Mouse (Mus musculus): ENCODE data around the gene Dll4. TPM values are rescaled to one million over a fixed set of nuclear protein-coding genes. Genes with fewer than 3 reads are reported as not detected.

Gene Dll4
- polyA plus RNA-seq, 1 experiment = 18.9 TPM

DNA sequence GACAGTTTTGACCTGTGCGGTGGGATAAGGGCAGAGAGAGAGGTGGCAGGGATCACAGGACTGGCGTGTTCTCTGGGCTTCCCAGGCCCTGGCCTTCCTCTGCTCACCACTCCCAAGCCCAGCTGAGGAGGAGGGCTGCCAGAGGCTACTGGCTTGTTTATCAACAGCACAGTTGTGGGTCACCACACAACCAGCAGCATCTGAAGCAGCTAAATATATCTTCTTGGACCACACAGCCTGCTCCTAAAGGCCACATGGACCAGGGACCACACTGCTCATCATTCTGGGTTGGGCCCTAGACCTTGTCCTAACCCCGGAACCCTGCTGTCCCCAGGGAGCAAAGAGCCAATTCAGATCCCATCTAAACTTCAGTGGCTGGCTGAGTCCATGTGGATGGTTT, 39.4 kb downstream of the Dll4 start:
- Histone ChIP-seq H3K27me3 (ENCODE audit: control insufficient read depth, insufficient read depth, low read length) (no peaks in the 10 kb centered on the region), H3K36me3 (ENCODE audit: control insufficient read depth, insufficient read depth, low read length) (no peaks in the 10 kb centered on the region; the same call in 1 of the 2 replicates), H3K4me3 (ENCODE audit: control insufficient read depth, insufficient read depth, low read length) (no peak overlapping the region), H3K4me1 (replicated peaks; ENCODE audit: control insufficient read depth, insufficient read depth, low read length) (no peaks in the 10 kb centered on the region), H3K27ac (ENCODE audit: control insufficient read depth, insufficient read depth, low read length) (no peak overlapping the region)
- DNase-seq = no peak
- WGBS = 98% methylated on average over 3 of the region's 3 CpGs
- no peak for TF ChIP-seq CTCF (IDR thresholded peaks at IDR 0.05; ENCODE audit: borderline replicate concordance, control insufficient read depth, extremely low read depth, insufficient read depth, low read length, poor library complexity)
- TF ChIP-seq POLR2A (IDR thresholded peaks at IDR 0.05; ENCODE audit: control insufficient read depth, extremely low read depth, insufficient read depth, low read length, poor library complexity) = no peak

- peaks cover 14% of the 10 kb centered on the region for H3K36me3 ChIP-seq (ENCODE audit: control insufficient read depth, insufficient read depth, low read length)
- TF ChIP-seq POLR2A (IDR thresholded peaks at IDR 0.05; ENCODE audit: control insufficient read depth, extremely low read depth, insufficient read depth, low read length, poor library complexity) = no peak
- TF ChIP-seq CTCF (IDR thresholded peaks at IDR 0.05; ENCODE audit: borderline replicate concordance, control insufficient read depth, extremely low read depth, insufficient read depth, low read length, poor library complexity) = no peak
- H3K4me1 ChIP-seq (replicated peaks; ENCODE audit: control insufficient read depth, insufficient read depth, low read length) = no peaks in the 10 kb centered on the region
Observed at GRCm38 (mm10) chr2:119367346-119367745, 41.8 kb downstream of the Dll4 start.

DNA sequence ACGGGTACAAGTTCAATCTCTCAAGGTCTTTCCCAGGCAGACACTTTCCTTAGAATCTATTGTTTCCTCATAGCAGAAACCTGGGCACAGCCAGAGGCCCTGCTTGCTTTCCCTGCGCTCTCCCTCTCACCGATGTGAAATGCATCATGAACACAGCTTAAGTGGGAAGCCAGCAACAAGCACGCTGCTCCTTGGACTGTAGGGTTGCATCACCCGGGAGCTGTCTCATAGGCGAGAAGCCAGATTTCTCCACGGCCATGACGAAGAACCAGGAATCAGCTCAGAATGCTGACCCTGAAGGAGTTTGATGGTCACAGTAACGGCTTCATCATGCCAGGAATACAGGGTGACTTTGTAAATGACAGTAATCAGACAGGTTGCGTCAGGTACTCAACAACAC, 44.5 kb downstream of the Dll4 start:
- WGBS = 93% methylated on average over 10 of the region's 10 CpGs
- DNase-seq = no peak
- no peak for TF ChIP-seq CTCF (IDR thresholded peaks at IDR 0.05; ENCODE audit: borderline replicate concordance, control insufficient read depth, extremely low read depth, insufficient read depth, low read length, poor library complexity)
- no peak for TF ChIP-seq POLR2A (IDR thresholded peaks at IDR 0.05; ENCODE audit: control insufficient read depth, extremely low read depth, insufficient read depth, low read length, poor library complexity)
- no peak overlapping the region for H3K27ac ChIP-seq (ENCODE audit: control insufficient read depth, insufficient read depth, low read length)
- H3K27me3 ChIP-seq (ENCODE audit: control insufficient read depth, insufficient read depth, low read length) = no peaks in the 10 kb centered on the region
- H3K4me3 ChIP-seq (ENCODE audit: control insufficient read depth, insufficient read depth, low read length) = no peak overlapping the region
- H3K4me1 ChIP-seq (replicated peaks; ENCODE audit: control insufficient read depth, insufficient read depth, low read length) = no peaks in the 10 kb centered on the region
- peaks cover 34% of the 10 kb centered on the region for H3K36me3 ChIP-seq (ENCODE audit: control insufficient read depth, insufficient read depth, low read length)

More at GRCm38 (mm10) chr2:119367346-119367745, 41.8 kb downstream of the Dll4 start:
- no peak overlapping the region for H3K4me3 ChIP-seq (ENCODE audit: control insufficient read depth, insufficient read depth, low read length)
- H3K27ac ChIP-seq (ENCODE audit: control insufficient read depth, insufficient read depth, low read length) = no peak overlapping the region
- 93% methylated on average over 3 of the region's 3 CpGs for WGBS
- no peak for DNase-seq
- no peaks in the 10 kb centered on the region for H3K27me3 ChIP-seq (ENCODE audit: control insufficient read depth, insufficient read depth, low read length)

- H3K36me3 ChIP-seq (ENCODE audit: control insufficient read depth, insufficient read depth, low read length) = peaks cover 80% of the 10 kb centered on the region
- H3K27ac ChIP-seq (ENCODE audit: control insufficient read depth, insufficient read depth, low read length) = no peak overlapping the region
- TF ChIP-seq CTCF (IDR thresholded peaks at IDR 0.05; ENCODE audit: borderline replicate concordance, control insufficient read depth, extremely low read depth, insufficient read depth, low read length, poor library complexity) (no peak), POLR2A (IDR thresholded peaks at IDR 0.05; ENCODE audit: control insufficient read depth, extremely low read depth, insufficient read depth, low read length, poor library complexity) (no peak)
- no peak overlapping the region for H3K4me3 ChIP-seq (ENCODE audit: control insufficient read depth, insufficient read depth, low read length)
- WGBS = 95% methylated on average over 9 of the region's 9 CpGs
- no peak for DNase-seq
- H3K4me1 ChIP-seq (replicated peaks; ENCODE audit: control insufficient read depth, insufficient read depth, low read length) = no peaks in the 10 kb centered on the region
- no peaks in the 10 kb centered on the region for H3K27me3 ChIP-seq (ENCODE audit: control insufficient read depth, insufficient read depth, low read length)
Observed at GRCm38 (mm10) chr2:119377286-119377685, 51.7 kb downstream of the Dll4 start.

- WGBS = 97% methylated on average over 3 of the region's 3 CpGs
- no peak for DNase-seq
- TF ChIP-seq CTCF (IDR thresholded peaks at IDR 0.05; ENCODE audit: borderline replicate concordance, control insufficient read depth, extremely low read depth, insufficient read depth, low read length, poor library complexity) (no peak), POLR2A (IDR thresholded peaks at IDR 0.05; ENCODE audit: control insufficient read depth, extremely low read depth, insufficient read depth, low read length, poor library complexity) (no peak)
- Histone ChIP-seq H3K4me1 (replicated peaks; ENCODE audit: control insufficient read depth, insufficient read depth, low read length) (no peaks in the 10 kb centered on the region), H3K4me3 (ENCODE audit: control insufficient read depth, insufficient read depth, low read length) (no peak overlapping the region), H3K27me3 (ENCODE audit: control insufficient read depth, insufficient read depth, low read length) (no peaks in the 10 kb centered on the region), H3K36me3 (ENCODE audit: control insufficient read depth, insufficient read depth, low read length) (peaks cover 80% of the 10 kb centered on the region), H3K27ac (ENCODE audit: control insufficient read depth, insufficient read depth, low read length) (no peak overlapping the region)
Observed at GRCm38 (mm10) chr2:119377826-119378225, 52.2 kb downstream of the Dll4 start.

- 94% methylated on average over 3 of the region's 3 CpGs for WGBS
- Histone ChIP-seq H3K4me1 (replicated peaks; ENCODE audit: control insufficient read depth, insufficient read depth, low read length) (no peaks in the 10 kb centered on the region), H3K27ac (ENCODE audit: control insufficient read depth, insufficient read depth, low read length) (no peak overlapping the region), H3K36me3 (ENCODE audit: control insufficient read depth, insufficient read depth, low read length) (peaks cover 71% of the 10 kb centered on the region), H3K27me3 (ENCODE audit: control insufficient read depth, insufficient read depth, low read length) (no peaks in the 10 kb centered on the region), H3K4me3 (ENCODE audit: control insufficient read depth, insufficient read depth, low read length) (no peak overlapping the region)
- no peak for TF ChIP-seq POLR2A (IDR thresholded peaks at IDR 0.05; ENCODE audit: control insufficient read depth, extremely low read depth, insufficient read depth, low read length, poor library complexity)
- TF ChIP-seq CTCF (IDR thresholded peaks at IDR 0.05; ENCODE audit: borderline replicate concordance, control insufficient read depth, extremely low read depth, insufficient read depth, low read length, poor library complexity) = no peak
- no peak for DNase-seq
Observed at GRCm38 (mm10) chr2:119379455-119379854, 53.9 kb downstream of the Dll4 start.

Other genes starting within 250 kb of the Dll4 start
- 22.1 and 33.4 TPM in 2 replicates for gene Rad51, start 213.0 kb upstream of the Dll4 start, polyA plus RNA-seq (2012; rRNA removed)
- 19.3 and 21.6 TPM in 2 replicates for gene Rmdn3, start 168.8 kb upstream of the Dll4 start, polyA plus RNA-seq (2012; rRNA removed)
- 12.5 and 16.3 TPM in 2 replicates for gene Gchfr, start 158.0 kb upstream of the Dll4 start, polyA plus RNA-seq (2012; rRNA removed)
- 0.70 and 1.1 TPM in 2 replicates for gene Gm14137, start 151.3 kb upstream of the Dll4 start, polyA plus RNA-seq (2012; rRNA removed)
- gene Zfyve19, start 117.2 kb upstream of the Dll4 start, polyA plus RNA-seq (2012; rRNA removed) = 56.2 and 60.9 TPM in 2 replicates
- gene Dnajc17, start 117.0 kb upstream of the Dll4 start, polyA plus RNA-seq (2012; rRNA removed) = 6.4 and 7.1 TPM in 2 replicates
- 0.42 and 0.92 TPM in 2 replicates for gene Ppp1r14d, start 95.9 kb upstream of the Dll4 start, polyA plus RNA-seq (2012; rRNA removed)
- gene Spint1, start 88.4 kb upstream of the Dll4 start, polyA plus RNA-seq (2012; rRNA removed) = 21.2 and 22.0 TPM in 2 replicates
- 2.6 and 3.5 TPM in 2 replicates for gene Rhov, start 54.5 kb upstream of the Dll4 start, polyA plus RNA-seq (2012; rRNA removed)
- gene Vps18, start 37.0 kb upstream of the Dll4 start, polyA plus RNA-seq (2012; rRNA removed) = 28.4 and 30.5 TPM in 2 replicates
- gene Chac1, start 25.4 kb downstream of the Dll4 start, polyA plus RNA-seq (2012; rRNA removed) = 1.1 TPM in 2 replicates
- gene Ino80, start 151.9 kb downstream of the Dll4 start, polyA plus RNA-seq (2012; rRNA removed) = 16.1 and 17.4 TPM in 2 replicates
- gene Exd1, start 221.8 kb downstream of the Dll4 start, polyA plus RNA-seq (2012; rRNA removed) = 0.08 and 0.15 TPM in 2 replicates
- 78.5 and 86.2 TPM in 2 replicates for gene Chp1, start 221.9 kb downstream of the Dll4 start, polyA plus RNA-seq (2012; rRNA removed)

Data from thymus, adult 2 months (tissue).